Mouse (Mus musculus) embryonic facial prominence, embryonic 12.5 days (tissue): ENCODE results near the gene Nup153. TPM values are rescaled to one million over a fixed set of nuclear protein-coding genes. Genes with fewer than 3 reads are reported as not detected.

Source experiments
- ATAC-seq: fragments of 200-750 bp; cut with Nextera tagmentation; 2 replicates; pipeline ENCODE4 v1.8.0; 2017; ENCODE audit not compliant: insufficient number of reproducible peaks, insufficient read depth, low FRiP score, low TSS enrichment
- H3K27ac ChIP-seq: fragments of 300-500 bp; sonication (generic); 2 replicates; pipeline ENCODE4 v1.5.1; 2016; ENCODE audit warnings: mild to moderate bottlenecking
- H3K27me3 ChIP-seq: fragments of 300-500 bp; sonication (generic); 2 replicates; pipeline ENCODE4 v1.6.1; 2016; ENCODE audit warnings: mild to moderate bottlenecking, moderate library complexity
- H3K36me3 ChIP-seq: fragments of 300-500 bp; sonication (generic); 2 replicates; pipeline ENCODE4 v1.6.1; 2016; ENCODE audit warnings: mild to moderate bottlenecking
- H3K4me1 ChIP-seq: fragments of 300-500 bp; sonication (generic); 2 replicates; pipeline ENCODE4 v1.6.1; 2016
- H3K4me2 ChIP-seq: fragments of 300-500 bp; sonication (generic); replicated peaks from 2 replicates; pipeline ENCODE4 v1.6.1; 2016; ENCODE audit warnings: mild to moderate bottlenecking, moderate library complexity
- H3K4me3 ChIP-seq: fragments of 300-500 bp; sonication (generic); 2 replicates; pipeline ENCODE4 v1.5.1; 2016; ENCODE audit warnings: mild to moderate bottlenecking
- H3K9ac ChIP-seq: fragments of 300-500 bp; sonication (generic); 2 replicates; pipeline ENCODE4 v1.6.1; 2016; ENCODE audit warnings: mild to moderate bottlenecking, moderate library complexity
- H3K9me3 ChIP-seq: fragments of 300-500 bp; sonication (generic); 2 replicates; pipeline ENCODE4 v1.6.1; 2016; ENCODE audit warnings: mild to moderate bottlenecking, moderate library complexity
- WGBS: fragments of 180-500 bp; shearing (Covaris S2); methylation state at CpG from one replicate; pipeline ENCODE4 v1.1.7; 2016; 5-methylcytosine and 5-hydroxymethylcytosine counted together
- polyA plus RNA-seq: library from polyadenylated mRNA; unstranded; fragments of >200 nt; fragmentation: Nextera tagmentation; extraction: Ambion mirVana; gene quantifications from 2 replicates; pipeline ENCODE4 v1.2.1, GENCODE M21; 2016

Nup153 gene
- polyA plus RNA-seq, 1 experiment from 2014 or later: 38.5 TPM

GRCm38 (mm10) chr13:46727038-46727836 is 503 bp downstream of the Nup153 start:
- peak overlapping the region; percentile 98 for H3K27ac ChIP-seq
- H3K4me3 ChIP-seq: peak overlapping the region; percentile 100
- peak overlapping the region; percentile 74 for H3K4me2 ChIP-seq
- peaks cover 12% of the 10 kb centered on the region for H3K4me1 ChIP-seq
- H3K9ac ChIP-seq: peak overlapping the region; percentile 98
- no peaks in the 10 kb centered on the region for H3K9me3 ChIP-seq
- no peaks in the 10 kb centered on the region for H3K27me3 ChIP-seq
- WGBS: 1% methylated on average over 65 of the region's 85 CpGs
- ATAC-seq: peak; percentile 85
- H3K36me3 ChIP-seq: no peaks in the 10 kb centered on the region

DNA sequence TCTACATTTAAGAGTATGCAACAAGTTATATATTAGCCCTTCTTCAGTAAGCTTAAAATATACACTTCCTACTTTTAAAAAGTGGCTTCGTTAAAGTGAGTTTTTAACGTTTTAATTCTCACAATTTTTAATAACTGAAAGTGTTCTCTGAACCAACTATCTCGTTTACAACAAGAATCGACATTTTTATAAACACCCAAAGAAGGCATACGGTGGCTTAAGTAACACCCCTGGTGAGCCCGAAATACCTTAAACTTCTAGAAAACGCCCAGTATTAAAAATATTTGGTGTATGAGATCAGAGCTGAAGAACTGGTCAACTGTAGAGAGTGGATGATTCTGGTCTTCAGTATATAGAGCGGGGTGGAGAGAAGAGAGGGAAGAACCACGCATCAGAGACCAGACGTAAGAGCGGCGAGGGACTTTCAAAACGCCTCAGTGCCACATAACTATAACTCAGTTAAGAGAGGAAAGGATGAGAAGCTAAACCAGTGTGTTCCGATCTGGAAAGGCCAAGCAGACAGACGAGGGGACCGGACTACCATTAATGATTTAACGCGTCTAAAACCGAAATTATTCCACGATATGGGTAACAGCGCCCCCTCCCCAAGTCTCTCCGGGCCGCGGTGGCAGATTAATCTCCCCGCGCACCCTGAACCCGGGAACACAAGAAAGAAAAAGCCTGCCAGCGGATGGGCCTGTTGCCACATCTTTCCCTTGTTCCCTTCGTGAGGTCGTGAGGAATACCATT is 1.3 kb downstream of the Nup153 start:
- peak overlapping the region; percentile 98 for H3K27ac ChIP-seq
- no peaks in the 10 kb centered on the region for H3K27me3 ChIP-seq
- peak overlapping the region; percentile 100 for H3K4me3 ChIP-seq
- no peaks in the 10 kb centered on the region for H3K9me3 ChIP-seq
- no peaks in the 10 kb centered on the region for H3K36me3 ChIP-seq
- H3K4me1 ChIP-seq: peaks cover 12% of the 10 kb centered on the region
- WGBS: under 1% methylated on average over 30 of the region's 30 CpGs
- no peak for ATAC-seq
- H3K4me2 ChIP-seq: peak overlapping the region; percentile 74
- H3K9ac ChIP-seq: peak overlapping the region; percentile 98

- Histone ChIP-seq H3K27ac (no peak overlapping the region), H3K36me3 (no peaks in the 10 kb centered on the region), H3K4me3 (peak overlapping the region; percentile 15; the same call in 1 of the 2 replicates), H3K4me2 (peak overlapping the region; percentile 74), H3K27me3 (no peaks in the 10 kb centered on the region), H3K9me3 (no peaks in the 10 kb centered on the region), H3K9ac (no peak overlapping the region), H3K4me1 (peaks cover 12% of the 10 kb centered on the region)
- 29% methylated on average over 2 of the region's 2 CpGs for WGBS
- no peak for ATAC-seq
Measured at GRCm38 (mm10) chr13:46725227-46725626, 2.5 kb downstream of the Nup153 start.

DNA sequence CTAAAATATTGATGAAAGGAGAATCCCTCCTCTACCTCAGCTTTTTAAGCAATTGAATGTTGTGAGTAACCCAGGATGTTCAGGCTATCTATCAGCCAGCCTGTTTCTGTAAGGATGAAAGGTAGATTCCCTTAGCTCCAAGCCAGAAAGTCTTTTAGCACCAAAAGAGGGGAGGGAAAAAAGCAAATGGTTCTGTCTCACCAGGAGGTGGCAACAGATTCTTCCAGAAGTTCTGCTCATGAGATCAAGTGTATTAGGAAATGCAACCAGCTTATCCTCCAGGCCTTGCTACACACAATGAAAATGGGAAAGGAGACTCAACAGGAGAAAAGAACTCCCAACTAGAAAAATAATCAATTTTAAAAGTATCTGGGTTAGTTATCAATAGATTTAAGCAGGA is 3.4 kb downstream of the Nup153 start:
- no peak for ATAC-seq
- no peaks in the 10 kb centered on the region for H3K27me3 ChIP-seq
- H3K4me3 ChIP-seq: no peak overlapping the region
- H3K36me3 ChIP-seq: no peaks in the 10 kb centered on the region
- H3K9me3 ChIP-seq: no peaks in the 10 kb centered on the region
- no peak overlapping the region; the same call in 1 of the 2 replicates for H3K4me2 ChIP-seq
- H3K27ac ChIP-seq: no peak overlapping the region
- peaks cover 12% of the 10 kb centered on the region for H3K4me1 ChIP-seq
- H3K9ac ChIP-seq: no peak overlapping the region

GRCm38 (mm10) chr13:46721009-46721408 is 6.7 kb downstream of the Nup153 start:
- Histone ChIP-seq H3K9me3 (no peaks in the 10 kb centered on the region), H3K27me3 (no peaks in the 10 kb centered on the region), H3K36me3 (peaks cover 6% of the 10 kb centered on the region), H3K27ac (no peak overlapping the region), H3K4me2 (no peak overlapping the region), H3K4me3 (no peak overlapping the region), H3K9ac (no peak overlapping the region), H3K4me1 (peaks cover 12% of the 10 kb centered on the region)
- ATAC-seq: no peak

DNA sequence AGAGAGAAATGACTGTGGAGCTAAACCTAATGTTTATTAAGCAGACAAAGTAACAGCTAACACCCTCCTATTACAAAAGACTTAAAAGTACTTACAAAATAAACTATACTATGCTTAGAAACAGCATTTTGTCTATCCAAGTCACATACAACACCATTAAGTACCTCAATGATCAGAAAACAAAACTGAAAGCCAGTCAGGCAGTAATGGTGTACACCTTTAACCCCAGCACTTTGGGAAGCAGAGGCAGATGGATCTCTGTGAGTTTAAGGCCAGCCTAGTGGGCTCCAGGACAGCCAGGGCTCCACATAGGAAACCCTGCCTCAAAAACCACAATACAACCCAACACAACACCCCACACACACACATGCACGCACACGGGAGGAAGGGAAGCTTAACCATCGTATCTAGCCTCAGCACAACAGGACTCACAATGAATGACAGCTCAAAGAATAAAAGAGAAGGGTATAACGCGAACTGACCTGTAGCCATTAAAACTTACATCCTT is 8.8 kb downstream of the Nup153 start:
- Histone ChIP-seq H3K4me2 (no peak overlapping the region), H3K36me3 (peaks cover 9% of the 10 kb centered on the region), H3K4me1 (no peaks in the 10 kb centered on the region), H3K9me3 (no peaks in the 10 kb centered on the region), H3K27ac (no peak overlapping the region), H3K27me3 (no peaks in the 10 kb centered on the region), H3K9ac (no peak overlapping the region), H3K4me3 (no peak overlapping the region)
- 77% methylated on average over 5 of the region's 5 CpGs for WGBS
- ATAC-seq: no peak

DNA sequence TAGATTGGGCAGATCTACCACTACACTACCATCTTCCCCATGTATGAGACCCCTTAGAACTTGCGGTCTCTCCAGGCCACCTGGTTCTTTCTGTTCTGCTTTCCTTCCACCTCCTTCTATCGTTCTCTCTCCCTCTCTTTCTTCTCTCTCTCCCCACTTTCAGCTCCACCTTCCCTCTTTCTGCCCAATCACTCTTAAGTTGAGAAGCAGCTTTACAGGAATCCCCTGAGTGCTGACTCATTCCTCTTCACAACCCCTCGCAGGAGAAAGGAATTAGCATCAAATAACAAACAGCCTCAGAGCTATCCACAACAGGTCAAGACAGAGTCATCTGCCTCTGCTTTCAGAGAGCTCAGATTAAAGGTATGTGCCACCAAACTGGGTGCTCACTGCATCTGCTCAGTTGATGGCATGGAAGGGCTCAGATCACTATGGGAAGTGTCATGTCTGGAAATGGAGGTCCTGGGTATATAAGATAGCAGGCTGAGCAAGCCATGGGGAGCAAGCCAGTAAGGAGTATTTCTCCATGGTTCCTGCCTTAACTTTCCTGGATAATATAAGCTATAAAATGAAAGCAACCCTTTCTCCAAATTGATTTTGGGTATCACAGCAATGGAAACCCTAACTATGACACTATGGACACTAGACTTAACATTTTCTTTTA is 11.6 kb downstream of the Nup153 start:
- ATAC-seq: no peak
- peaks cover 28% of the 10 kb centered on the region for H3K36me3 ChIP-seq
- H3K9me3 ChIP-seq: no peaks in the 10 kb centered on the region
- WGBS: 61% methylated on average over 3 of the region's 3 CpGs
- H3K9ac ChIP-seq: no peak overlapping the region
- no peak overlapping the region for H3K4me3 ChIP-seq
- no peak overlapping the region for H3K4me2 ChIP-seq
- no peaks in the 10 kb centered on the region for H3K4me1 ChIP-seq
- H3K27ac ChIP-seq: no peak overlapping the region
- no peaks in the 10 kb centered on the region for H3K27me3 ChIP-seq

- no peak overlapping the region for H3K4me2 ChIP-seq
- H3K36me3 ChIP-seq: peaks cover 40% of the 10 kb centered on the region
- no peaks in the 10 kb centered on the region for H3K27me3 ChIP-seq
- no peak overlapping the region for H3K4me3 ChIP-seq
- H3K9ac ChIP-seq: no peak overlapping the region
- WGBS: 93% methylated on average over 5 of the region's 5 CpGs
- H3K4me1 ChIP-seq: no peaks in the 10 kb centered on the region
- no peak overlapping the region for H3K27ac ChIP-seq
- no peak for ATAC-seq
- no peaks in the 10 kb centered on the region for H3K9me3 ChIP-seq
Measured at GRCm38 (mm10) chr13:46713486-46713885, 14.3 kb downstream of the Nup153 start.

DNA sequence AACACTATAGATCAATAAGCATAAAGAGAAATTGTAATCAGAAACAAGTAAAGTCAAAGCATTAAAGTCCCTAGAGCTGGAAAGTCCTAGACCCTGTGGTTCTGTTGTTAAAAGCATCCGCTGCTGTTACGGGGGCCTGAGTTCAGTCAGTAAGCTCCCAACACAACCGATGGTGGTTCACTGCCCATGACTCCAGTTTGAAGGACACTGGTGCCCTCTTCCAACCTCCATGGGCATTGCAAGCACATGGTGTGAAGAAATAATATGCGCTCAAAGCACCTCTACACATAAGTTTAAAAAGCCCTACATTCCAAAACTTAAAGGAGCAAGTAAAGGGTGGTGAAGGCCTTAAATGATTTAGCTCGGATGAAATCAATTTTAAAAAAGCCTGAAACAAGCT is 24.6 kb downstream of the Nup153 start:
- Histone ChIP-seq H3K36me3 (peaks cover 11% of the 10 kb centered on the region), H3K27ac (no peak overlapping the region), H3K9ac (no peak overlapping the region), H3K9me3 (no peaks in the 10 kb centered on the region), H3K4me2 (no peak overlapping the region), H3K4me3 (no peak overlapping the region), H3K27me3 (no peaks in the 10 kb centered on the region), H3K4me1 (no peaks in the 10 kb centered on the region)
- ATAC-seq: no peak
- WGBS: 84% methylated on average over 5 of the region's 5 CpGs

GRCm38 (mm10) chr13:46701486-46701885 is 26.3 kb downstream of the Nup153 start:
- Histone ChIP-seq H3K27ac (no peak overlapping the region), H3K9me3 (no peaks in the 10 kb centered on the region), H3K4me1 (no peaks in the 10 kb centered on the region), H3K4me2 (no peak overlapping the region), H3K36me3 (peaks cover 15% of the 10 kb centered on the region), H3K4me3 (no peak overlapping the region), H3K27me3 (no peaks in the 10 kb centered on the region), H3K9ac (no peak overlapping the region)
- WGBS: 92% methylated on average over 2 of the region's 2 CpGs
- ATAC-seq: no peak

- no peak for ATAC-seq
- no peak overlapping the region for H3K4me2 ChIP-seq
- H3K27me3 ChIP-seq: no peaks in the 10 kb centered on the region
- H3K4me1 ChIP-seq: no peaks in the 10 kb centered on the region
- no peak overlapping the region for H3K4me3 ChIP-seq
- no peaks in the 10 kb centered on the region for H3K9me3 ChIP-seq
- WGBS: 97% methylated on average over 1 of the region's 1 CpGs
- H3K9ac ChIP-seq: no peak overlapping the region
- no peak overlapping the region for H3K27ac ChIP-seq
- H3K36me3 ChIP-seq: peaks cover 24% of the 10 kb centered on the region
Measured at GRCm38 (mm10) chr13:46699372-46699771, 28.4 kb downstream of the Nup153 start.
